Mouse (Mus musculus) megakaryocyte, embryonic 14.5 days (primary cell): ENCODE measurements at regions not wholly inside any gene's neighbourhood (a gene's known extent, or its start where the extent isn't known, plus 50 kb on each side); places are given as distances from the start of the nearest gene placed in this dataset.

Experiments
- FLI1 ChIP-seq: IDR thresholded peaks from 2 replicates; pipeline ENCODE4 v1.6.1; 2012; ENCODE audit warnings: low read length, inconsistent platforms, mixed read lengths
- GATA1 ChIP-seq: IDR thresholded peaks from 3 replicates; pipeline ENCODE4 v1.6.1; 2012; ENCODE audit warnings: mixed read lengths, low read length, inconsistent platforms, borderline replicate concordance

DNA sequence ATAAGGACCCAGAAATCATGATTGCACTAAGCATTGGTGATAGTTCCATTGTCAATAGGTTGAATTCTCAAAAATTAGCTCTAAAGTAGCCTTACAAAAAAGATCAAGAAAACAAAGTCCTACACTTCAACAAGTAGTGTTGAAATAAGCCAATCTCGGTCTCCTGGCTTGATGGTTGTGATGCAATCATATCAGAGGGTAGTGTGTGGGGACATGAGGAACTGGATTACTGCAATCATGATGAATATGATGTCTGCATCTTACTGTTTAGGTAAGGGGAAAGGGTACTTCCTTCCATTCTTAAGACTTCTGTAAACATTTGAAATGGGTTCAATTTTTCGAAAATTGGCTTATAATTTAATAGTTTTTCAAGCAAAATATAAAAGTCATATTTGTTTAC lies 155.3 kb downstream of the Sec23a start:
- TF ChIP-seq GATA1 (no peak), FLI1 (no peak)
